Mouse (Mus musculus) forebrain, embryonic 11.5 days (tissue): ENCODE results near the gene Ssu72. TPM values are rescaled to one million over a fixed set of nuclear protein-coding genes. Genes with fewer than 3 reads are reported as not detected.

Experiments used
- ATAC-seq: fragments of 200-750 bp; cut with Nextera tagmentation; replicated peaks from 2 replicates; pipeline ENCODE4 v1.8.0; 2017; ENCODE audit warnings: moderate TSS enrichment; ENCODE audit not compliant: low FRiP score
- DNase-seq: peaks from one replicate; pipeline ENCODE4 v3.0.0-alpha.2; 2017; ENCODE audit warnings: low spot score
- H3K27ac ChIP-seq: fragments of 300-500 bp; sonication (generic); 2 replicates; pipeline ENCODE4 v1.5.1; 2014; ENCODE audit warnings: low read depth, low read length
- H3K27me3 ChIP-seq: fragments of 300-500 bp; sonication (generic); 2 replicates; pipeline ENCODE4 v1.6.1; 2014; ENCODE audit warnings: mild to moderate bottlenecking, low read length, mixed read lengths; ENCODE audit not compliant: control insufficient read depth, insufficient read depth
- H3K36me3 ChIP-seq: fragments of 300-500 bp; sonication (generic); 2 replicates; pipeline ENCODE4 v1.6.1; 2014; ENCODE audit warnings: mild to moderate bottlenecking, low read length, moderate library complexity, mixed read lengths; ENCODE audit not compliant: control insufficient read depth, insufficient read depth
- H3K4me1 ChIP-seq: fragments of 300-500 bp; sonication (generic); replicated peaks from 2 replicates; pipeline ENCODE4 v1.6.1; 2014; ENCODE audit warnings: low read length, mixed read lengths; ENCODE audit not compliant: control insufficient read depth, insufficient read depth
- H3K4me2 ChIP-seq: fragments of 300-500 bp; sonication (generic); 2 replicates; pipeline ENCODE4 v1.6.1; 2014; ENCODE audit warnings: low read depth, mild to moderate bottlenecking, low read length, moderate library complexity, mixed read lengths; ENCODE audit not compliant: severe bottlenecking
- H3K4me3 ChIP-seq: fragments of 300-500 bp; sonication (generic); 2 replicates; pipeline ENCODE4 v1.5.1; 2014; ENCODE audit warnings: low read depth, low read length
- H3K9ac ChIP-seq: fragments of 300-500 bp; sonication (generic); 2 replicates; pipeline ENCODE4 v1.6.1; 2014; ENCODE audit warnings: low read length
- H3K9me3 ChIP-seq: fragments of 300-500 bp; sonication (generic); 2 replicates; pipeline ENCODE4 v1.6.1; 2016; ENCODE audit warnings: low read length, mixed read lengths; ENCODE audit not compliant: control insufficient read depth
- WGBS: fragments of 180-500 bp; shearing (Covaris S2); extraction: QIAGEN DNeasy Blood & Tissue Kit; methylation state at CpG from one replicate; pipeline ENCODE4 v1.1.7; 2014; 5-methylcytosine and 5-hydroxymethylcytosine counted together
- polyA plus RNA-seq: library from polyadenylated mRNA; unstranded; fragments of >200 nt; fragmentation: Nextera tagmentation; extraction: Ambion mirVana; gene quantifications from 2 replicates; pipeline ENCODE4 v1.2.1, GENCODE M21; 2014

Ssu72 gene
- polyA plus RNA-seq, 1 experiment from 2014 or later = 138 TPM

DNA sequence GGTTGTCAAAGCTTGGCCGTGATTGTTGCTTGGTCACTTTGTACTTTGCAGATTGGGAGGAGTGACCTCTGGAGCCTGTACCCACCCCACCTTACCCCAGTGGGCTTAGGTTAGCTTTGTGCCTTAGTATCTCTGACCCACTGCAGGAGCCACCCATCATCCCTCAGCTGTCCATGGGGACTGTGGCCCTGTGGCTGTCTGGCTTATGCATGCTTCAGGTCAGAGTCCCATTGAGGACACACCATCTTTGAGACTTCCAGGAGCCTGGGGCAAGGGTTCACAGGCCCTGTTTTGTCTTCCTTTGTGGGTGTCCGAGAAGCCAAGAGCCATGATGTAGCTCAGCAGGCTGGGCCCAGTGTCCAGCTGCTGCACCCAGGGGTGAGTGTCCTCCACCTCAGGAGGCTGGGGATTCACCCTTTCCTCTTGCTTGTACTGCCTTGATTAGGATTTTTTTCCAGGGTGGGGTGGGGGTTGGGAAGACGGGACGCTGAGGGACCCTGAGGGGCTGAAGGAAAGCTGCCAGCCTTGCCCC lies 9.0 kb upstream of the Ssu72 start:
- Histone ChIP-seq H3K27me3 (peaks cover 7% of the 10 kb centered on the region; the same call in 1 of the 2 replicates), H3K9ac (no peak overlapping the region), H3K9me3 (no peaks in the 10 kb centered on the region), H3K27ac (no peak overlapping the region), H3K4me1 (0 out of 2 replicates have a peak, but pooled peaks cover 4% of the 10 kb centered on the region), H3K4me3 (no peak overlapping the region), H3K4me2 (0 out of 2 replicates have a peak overlapping the region, but pooled peaks have one; percentile 2), H3K36me3 (no peaks in the 10 kb centered on the region)
- 78% methylated on average over 4 of the region's 4 CpGs for WGBS
- DNase-seq = no peak
- ATAC-seq = no peak

- Histone ChIP-seq H3K9ac (no peak overlapping the region), H3K27ac (no peak overlapping the region), H3K4me1 (0 out of 2 replicates have a peak, but pooled peaks cover 4% of the 10 kb centered on the region), H3K4me3 (no peak overlapping the region), H3K36me3 (no peaks in the 10 kb centered on the region), H3K9me3 (no peaks in the 10 kb centered on the region), H3K27me3 (peaks cover 7% of the 10 kb centered on the region; the same call in 1 of the 2 replicates), H3K4me2 (no peak overlapping the region)
- 79% methylated on average over 16 of the region's 16 CpGs for WGBS
- ATAC-seq (no peak), DNase-seq (no peak)
Observed at GRCm38 (mm10) chr4:155696261-155697255, 8.0 kb upstream of the Ssu72 start.

GRCm38 (mm10) chr4:155700425-155700824 lies 4.2 kb upstream of the Ssu72 start:
- peaks cover 4% of the 10 kb centered on the region; the same call in 1 of the 2 replicates for H3K27me3 ChIP-seq
- H3K4me1 ChIP-seq = 0 out of 2 replicates have a peak, but pooled peaks cover 2% of the 10 kb centered on the region
- H3K27ac ChIP-seq = no peak overlapping the region
- no peak for ATAC-seq
- no peak overlapping the region for H3K4me3 ChIP-seq
- no peaks in the 10 kb centered on the region for H3K36me3 ChIP-seq
- no peak overlapping the region for H3K4me2 ChIP-seq
- no peak overlapping the region for H3K9ac ChIP-seq
- no peaks in the 10 kb centered on the region for H3K9me3 ChIP-seq
- DNase-seq = no peak

GRCm38 (mm10) chr4:155703425-155703929 lies 1.1 kb upstream of the Ssu72 start:
- no peak for DNase-seq

GRCm38 (mm10) chr4:155705592-155705929 lies 961 bp downstream of the Ssu72 start:
- ATAC-seq = no peak
- Histone ChIP-seq H3K4me2 (peak overlapping the region; percentile 82), H3K9ac (peak overlapping the region; percentile 90), H3K4me1 (peaks cover 3% of the 10 kb centered on the region; the same call in 1 of the 2 replicates), H3K27me3 (no peaks in the 10 kb centered on the region), H3K9me3 (no peaks in the 10 kb centered on the region), H3K27ac (peak overlapping the region; percentile 89; the same call in 1 of the 2 replicates), H3K36me3 (no peaks in the 10 kb centered on the region), H3K4me3 (peak overlapping the region; percentile 94)
- no peak for DNase-seq
- WGBS = under 1% methylated on average over 19 of the region's 19 CpGs

More at GRCm38 (mm10) chr4:155703425-155703929, 1.1 kb upstream of the Ssu72 start:
- ATAC-seq = no peak
- Histone ChIP-seq H3K9ac (no peak overlapping the region), H3K9me3 (no peaks in the 10 kb centered on the region), H3K27ac (no peak overlapping the region), H3K4me1 (peaks cover 3% of the 10 kb centered on the region; the same call in 1 of the 2 replicates), H3K4me2 (no peak overlapping the region), H3K36me3 (no peaks in the 10 kb centered on the region), H3K4me3 (no peak overlapping the region), H3K27me3 (no peaks in the 10 kb centered on the region)
- WGBS = 87% methylated on average over 4 of the region's 4 CpGs

DNA sequence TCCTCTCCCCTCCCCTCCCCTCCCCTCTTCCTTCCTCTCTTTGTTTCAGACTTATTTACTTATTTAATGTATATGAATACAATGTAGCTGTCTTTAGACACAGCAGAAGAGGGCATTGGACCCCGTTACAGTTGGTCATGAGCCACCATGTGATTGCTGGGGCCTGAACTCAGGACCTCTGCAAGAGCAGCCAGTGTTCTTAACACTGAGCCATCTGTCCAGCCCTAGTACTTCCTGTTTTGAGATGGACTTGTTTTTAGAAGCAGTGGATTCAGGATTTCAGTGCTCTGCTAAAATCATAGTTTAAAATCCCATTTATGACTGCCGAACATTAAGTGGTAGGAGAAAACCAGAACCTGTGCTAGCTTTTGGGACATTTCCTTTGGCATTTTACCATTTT lies 4.0 kb downstream of the Ssu72 start:
- no peaks in the 10 kb centered on the region for H3K36me3 ChIP-seq
- H3K4me3 ChIP-seq = no peak overlapping the region
- 89% methylated on average over 2 of the region's 2 CpGs for WGBS
- H3K4me2 ChIP-seq = no peak overlapping the region
- no peaks in the 10 kb centered on the region for H3K27me3 ChIP-seq
- ATAC-seq (no peak), DNase-seq (no peak)
- H3K4me1 ChIP-seq = peaks cover 3% of the 10 kb centered on the region; the same call in 1 of the 2 replicates
- H3K27ac ChIP-seq = no peak overlapping the region
- no peaks in the 10 kb centered on the region for H3K9me3 ChIP-seq
- H3K9ac ChIP-seq = no peak overlapping the region

DNA sequence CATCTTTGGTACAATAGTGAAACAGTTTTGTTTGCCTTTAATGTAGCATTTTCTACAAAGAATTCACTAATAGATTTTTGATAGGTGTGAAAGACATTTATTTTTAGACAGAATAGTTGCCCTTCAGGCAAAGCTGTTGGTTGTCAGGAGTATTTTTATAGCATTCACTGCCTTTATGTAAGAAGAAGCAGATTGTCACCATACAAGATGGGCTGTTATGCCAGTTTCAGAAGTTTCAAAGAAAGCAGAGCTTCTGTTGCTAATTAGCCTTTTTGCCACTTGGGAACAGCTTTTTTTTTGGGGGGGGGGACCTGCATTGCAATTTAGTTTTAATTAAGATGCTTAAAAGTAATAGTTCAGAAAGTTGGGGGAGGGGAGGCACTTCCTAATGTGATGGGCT lies 4.4 kb downstream of the Ssu72 start:
- DNase-seq (no peak), ATAC-seq (no peak)
- H3K27me3 ChIP-seq = no peaks in the 10 kb centered on the region
- no peak overlapping the region for H3K4me2 ChIP-seq
- H3K9ac ChIP-seq = no peak overlapping the region
- peaks cover 3% of the 10 kb centered on the region; the same call in 1 of the 2 replicates for H3K4me1 ChIP-seq
- H3K36me3 ChIP-seq = no peaks in the 10 kb centered on the region
- no peak overlapping the region for H3K4me3 ChIP-seq
- no peak overlapping the region for H3K27ac ChIP-seq
- H3K9me3 ChIP-seq = no peaks in the 10 kb centered on the region

GRCm38 (mm10) chr4:155710521-155711252 lies 6.1 kb downstream of the Ssu72 start:
- Histone ChIP-seq H3K27ac (no peak overlapping the region), H3K27me3 (no peaks in the 10 kb centered on the region), H3K9me3 (no peaks in the 10 kb centered on the region), H3K36me3 (no peaks in the 10 kb centered on the region), H3K9ac (no peak overlapping the region), H3K4me3 (no peak overlapping the region), H3K4me1 (peaks cover 3% of the 10 kb centered on the region; the same call in 1 of the 2 replicates), H3K4me2 (no peak overlapping the region)
- WGBS = 59% methylated on average over 6 of the region's 6 CpGs
- DNase-seq (no peak), ATAC-seq (no peak)
